9 mouse cellular contexts compared by ENCODE assay signal in the genomic region with DNA sequence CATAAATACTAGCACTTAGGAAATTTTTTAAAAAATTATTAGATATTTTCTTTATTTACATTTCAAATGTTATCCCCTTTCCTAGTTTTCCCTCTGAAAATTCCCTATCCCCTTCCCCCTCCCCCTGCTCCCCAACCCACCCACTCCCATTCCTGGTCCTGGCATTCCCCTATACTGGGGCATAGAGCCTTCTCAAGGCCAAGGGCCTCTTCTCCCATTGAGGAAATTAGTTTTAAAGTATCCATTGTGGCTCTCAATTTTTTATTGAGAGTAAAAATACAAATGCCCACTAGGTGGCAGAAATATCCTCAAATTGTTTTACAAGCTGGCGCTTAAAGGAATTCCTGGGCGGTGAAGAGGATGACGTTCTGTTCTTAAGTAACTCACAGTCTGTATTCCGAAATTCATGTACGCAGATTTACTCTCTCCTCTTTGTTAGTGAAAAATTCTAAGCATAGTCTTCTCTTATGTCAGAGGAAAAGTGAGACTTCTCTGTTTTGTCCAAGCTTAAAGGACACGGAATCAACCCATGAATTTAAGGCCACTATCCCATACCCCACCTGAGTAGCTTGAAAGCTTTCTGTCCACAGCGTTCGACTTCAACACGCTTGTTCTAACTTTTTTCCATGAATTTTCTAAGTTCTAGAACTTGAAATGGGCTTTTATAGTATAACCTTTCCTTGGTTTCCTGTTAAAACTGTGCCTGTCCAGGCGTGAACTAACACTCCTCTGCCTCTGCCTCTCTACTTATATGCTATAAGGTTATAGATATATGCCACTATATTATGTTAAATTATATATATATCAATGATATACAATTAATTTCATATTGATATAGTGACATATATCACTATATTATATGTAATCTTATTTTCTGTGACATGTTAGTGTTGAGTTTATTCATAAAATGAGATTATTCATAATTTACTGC. TPM values are rescaled to one million over a fixed set of nuclear protein-coding genes. Genes with fewer than 3 reads are reported as not detected.
DNase-seq lines count a peak whose midpoint lies in the region; ATAC-seq and TF ChIP-seq lines count a peak whose summit lies in the region.
"Had no signal": no experiment of that assay in that cellular context is flagged by ENCODE, and none has a peak within 500 bp of the region (broad histone marks: within the 10 kb centered on the region; RNA-seq: fewer than 3 reads in every experiment).

No protein-coding gene starts in this region.

- peak; percentile 65 for TF ChIP-seq CTCF in intestine, postnatal 0 days (IDR thresholded peaks at IDR 0.05; ENCODE audit: low read depth)

- no peak overlapping the region for H3K4me3 ChIP-seq in intestine, postnatal 0 days (ENCODE audit: low read depth, low read length)
- H3K4me3 ChIP-seq: embryonic facial prominence, embryonic 15.5 days had no signal

- DNase-seq in kidney, adult 9 months: peak; percentile 48
- DNase-seq in kidney, adult 18-20 months: no peak
- peak; percentile 67 for DNase-seq in ES-CJ7 (ENCODE audit: low read depth, low spot score)
- peak; percentile 3 for DNase-seq in c-Kit-positive CD71-positive TER-119-negative erythroid progenitor cells, embryonic 14.5 days (ENCODE audit: low read depth)
- peak; percentile 8 for DNase-seq in retina, adult 2 months (ENCODE audit: low read depth, low spot score)
- DNase-seq in cerebellum, postnatal 36 days: no peak
- DNase-seq in yolk sac, embryonic 10.5 days (ENCODE audit: low spot score): no peak

- H3K4me2 ChIP-seq in intestine, postnatal 0 days (replicated peaks; ENCODE audit: low read depth): no peak overlapping the region
- H3K4me2 ChIP-seq: embryonic facial prominence, embryonic 15.5 days had no signal

- ATAC-seq in intestine, postnatal 0 days: no peak

- no peaks in the 10 kb centered on the region for H3K4me1 ChIP-seq in intestine, postnatal 0 days (replicated peaks; ENCODE audit: control insufficient read depth, insufficient read depth, low read length)

- H3K9ac ChIP-seq in intestine, postnatal 0 days (ENCODE audit: low read depth, low read length): no peak overlapping the region
- H3K9ac ChIP-seq: embryonic facial prominence, embryonic 15.5 days had no signal

- no peaks in the 10 kb centered on the region for H3K9me3 ChIP-seq in intestine, postnatal 0 days (ENCODE audit: control insufficient read depth)
- H3K9me3 ChIP-seq: embryonic facial prominence, embryonic 15.5 days had no signal

- 0 out of 2 replicates have a peak, but pooled peaks cover 2% of the 10 kb centered on the region for H3K27me3 ChIP-seq in intestine, postnatal 0 days (replicated peaks; ENCODE audit: control insufficient read depth, insufficient read depth, low read length)

- no peak overlapping the region for H3K27ac ChIP-seq in intestine, postnatal 0 days (ENCODE audit: low read depth, low read length)
- H3K27ac ChIP-seq: embryonic facial prominence, embryonic 15.5 days had no signal

- H3K36me3 ChIP-seq in intestine, postnatal 0 days (ENCODE audit: control insufficient read depth, insufficient read depth): no peaks in the 10 kb centered on the region
- H3K36me3 ChIP-seq: embryonic facial prominence, embryonic 15.5 days had no signal

- 38% methylated on average over 10 of the region's 10 CpGs for WGBS in intestine, postnatal 0 days

RNA-seq across cellular contexts. Expression of a gene that starts 4.9 kb away (rescaled TPM):
- 5.7 and 7.0 TPM in 2 replicates for polyA plus RNA-seq in intestine, postnatal 0 days (2015; fragmentation: Nextera tagmentation; extraction: Ambion mirVana)

RNA-seq across cellular contexts. Expression of a gene that starts 36.0 kb away (rescaled TPM):
- 0.07 TPM in 1 of 2 replicates, not detected in the other for polyA plus RNA-seq in intestine, postnatal 0 days (2015; fragmentation: Nextera tagmentation; extraction: Ambion mirVana)
- polyA plus RNA-seq: embryonic facial prominence, embryonic 15.5 days had no signal

Comparison
In these comparisons a context has a peak if more than half of its experiments do, and no peak if none do; other contexts are left out.
1. DNase-seq: peak in kidney, adult 9 months (single experiment), ES-CJ7 (single experiment), c-Kit-positive CD71-positive TER-119-negative erythroid progenitor cells, embryonic 14.5 days (single experiment) and retina, adult 2 months (single experiment); none in kidney, adult 18-20 months (single experiment), cerebellum, postnatal 36 days (0 of 2) and yolk sac, embryonic 10.5 days (single experiment).